Mouse (Mus musculus) CH12.LX (cell line): ENCODE results near the gene Glis3. TPM values are rescaled to one million over a fixed set of nuclear protein-coding genes. Genes with fewer than 3 reads are reported as not detected.

Experiments used
- DNase-seq: peaks from one replicate; pipeline ENCODE4 v3.0.0-alpha.2; 2013; ENCODE audit errors: extremely low read depth
- H3K27ac ChIP-seq: 2 replicates; pipeline ENCODE4 v1.5.1; 2012; ENCODE audit warnings: low read depth, mild to moderate bottlenecking, control low read depth, moderate library complexity; ENCODE audit not compliant: insufficient read depth
- H3K27me3 ChIP-seq: replicated peaks from 2 replicates; pipeline ENCODE3; 2012; ENCODE audit warnings: inconsistent platforms
- H3K36me3 ChIP-seq, 2 experiments: replicated peaks in 1 of 2; 2 replicates each; pipeline versions ENCODE3 to v1.6.1; 2012; ENCODE audit warnings: inconsistent platforms in 1 of 2, low read length in 1 of 2, mild to moderate bottlenecking in 1 of 2, mixed read lengths in 1 of 2, moderate library complexity in 1 of 2; ENCODE audit not compliant: control insufficient read depth in 1 of 2, insufficient read depth in 1 of 2
- H3K4me1 ChIP-seq, 2 experiments: 2 replicates each; pipeline ENCODE4 v1.6.1; 2012; ENCODE audit warnings: inconsistent platforms in 1 of 2, moderate library complexity in 1 of 2; ENCODE audit not compliant: insufficient read depth in 2 of 2, control insufficient read depth in 1 of 2
- H3K4me2 ChIP-seq: 2 replicates; pipeline ENCODE4 v1.6.1; 2012; ENCODE audit warnings: low read depth, mild to moderate bottlenecking, control low read depth; ENCODE audit not compliant: poor library complexity, insufficient read depth, severe bottlenecking
- H3K4me3 ChIP-seq, 3 experiments: fragments of 150-350 bp in 1 of 3; sonication (generic) in 1 of 3; replicated peaks in 1 of 3; 2 replicates each; pipeline versions ENCODE3 to v1.5.1; 2011 to 2012; ENCODE audit warnings: low read depth in 2 of 3, low read length in 2 of 3, mild to moderate bottlenecking in 2 of 3, moderate library complexity in 2 of 3, control low read depth in 1 of 3, improper control_type of control experiment in 1 of 3, inconsistent platforms in 1 of 3, mixed read lengths in 1 of 3; ENCODE audit not compliant: poor library complexity in 1 of 3
- H3K79me2 ChIP-seq: replicated peaks from 2 replicates; pipeline ENCODE4 v1.6.1; 2012; ENCODE audit warnings: mild to moderate bottlenecking, moderate library complexity; ENCODE audit not compliant: control insufficient read depth, poor library complexity, insufficient read depth, severe bottlenecking; ENCODE audit errors: extremely low read depth
- H3K9ac ChIP-seq: 2 replicates; pipeline ENCODE4 v1.6.1; 2012; ENCODE audit warnings: low read depth, mild to moderate bottlenecking, control low read depth, moderate library complexity; ENCODE audit not compliant: insufficient read depth
- H3K9me3 ChIP-seq: replicated peaks from 2 replicates; pipeline ENCODE3; 2012; ENCODE audit warnings: low read length, inconsistent platforms, mixed read lengths
- CHD1 ChIP-seq: IDR thresholded peaks from 2 replicates; pipeline ENCODE4 v1.6.1; 2012; ENCODE audit warnings: low read depth, low read length, improper control_type of control experiment, inconsistent platforms
- CTCF ChIP-seq, 2 experiments: IDR thresholded peaks in 1 of 2; conservative IDR thresholded peaks in 1 of 2; 2 replicates each; pipeline ENCODE4 v1.5.1; 2011 to 2012; ENCODE audit warnings: low read depth in 2 of 2, low read length in 2 of 2, improper control_type of control experiment in 1 of 2, inconsistent platforms in 1 of 2, mild to moderate bottlenecking in 1 of 2, moderate library complexity in 1 of 2
- E2F4 ChIP-seq: IDR thresholded peaks from 2 replicates; pipeline ENCODE4 v1.6.1; 2011; ENCODE audit warnings: low read depth, low read length, improper control_type of control experiment; ENCODE audit not compliant: insufficient replicate concordance
- ETS1 ChIP-seq: conservative IDR thresholded peaks from 2 replicates; pipeline ENCODE4 v1.6.1; 2012; ENCODE audit warnings: low read depth, mild to moderate bottlenecking, inconsistent platforms, low read length, improper control_type of control experiment, moderate library complexity
- GABPA ChIP-seq: IDR thresholded peaks from 2 replicates; pipeline ENCODE4 v1.6.1; 2012; ENCODE audit warnings: low read depth, low read length, improper control_type of control experiment, inconsistent platforms; ENCODE audit not compliant: insufficient replicate concordance
- HCFC1 ChIP-seq: IDR thresholded peaks from 2 replicates; pipeline ENCODE4 v1.6.1; 2012; ENCODE audit warnings: low read depth, mild to moderate bottlenecking, inconsistent platforms, low read length, improper control_type of control experiment
- JUN ChIP-seq: IDR thresholded peaks from 2 replicates; pipeline ENCODE4 v1.6.1; 2011; ENCODE audit warnings: low read depth, mild to moderate bottlenecking, low read length, improper control_type of control experiment, moderate library complexity; ENCODE audit not compliant: insufficient read depth
- JUND ChIP-seq: conservative IDR thresholded peaks from 2 replicates; pipeline ENCODE4 v1.6.1; 2011; ENCODE audit warnings: low read depth, low read length, improper control_type of control experiment
- KAT2A ChIP-seq: IDR thresholded peaks from 2 replicates; pipeline ENCODE4 v1.6.1; 2012; ENCODE audit warnings: low read length, improper control_type of control experiment, inconsistent platforms; ENCODE audit not compliant: insufficient replicate concordance
- MAFK ChIP-seq: IDR thresholded peaks from 2 replicates; pipeline ENCODE4 v1.6.1; 2011; ENCODE audit warnings: low read length, improper control_type of control experiment; ENCODE audit not compliant: insufficient replicate concordance
- MAZ ChIP-seq: IDR thresholded peaks from 2 replicates; pipeline ENCODE4 v1.6.1; 2012; ENCODE audit warnings: low read depth, mild to moderate bottlenecking, inconsistent platforms, low read length, improper control_type of control experiment, moderate library complexity
- MEF2A ChIP-seq: IDR thresholded peaks from 2 replicates; pipeline ENCODE4 v1.6.1; 2014; ENCODE audit warnings: low read depth, mild to moderate bottlenecking, inconsistent platforms, low read length, improper control_type of control experiment, borderline replicate concordance
- POLR2A ChIP-seq: IDR thresholded peaks from 2 replicates; pipeline ENCODE4 v1.6.1; 2011; ENCODE audit warnings: low read depth, mild to moderate bottlenecking, improper control_type of control experiment, low read length
- POLR2AphosphoS2 ChIP-seq: IDR thresholded peaks from 2 replicates; pipeline ENCODE4 v1.6.1; 2011; ENCODE audit warnings: low read depth, low read length, improper control_type of control experiment
- RAD21 ChIP-seq: IDR thresholded peaks from 2 replicates; pipeline ENCODE4 v1.6.1; 2011; ENCODE audit warnings: low read depth, mild to moderate bottlenecking, low read length, improper control_type of control experiment, moderate library complexity
- SMC3 ChIP-seq: IDR thresholded peaks from 2 replicates; pipeline ENCODE4 v1.6.1; 2011; ENCODE audit warnings: low read depth, low read length, improper control_type of control experiment
- TBP ChIP-seq: conservative IDR thresholded peaks from 2 replicates; pipeline ENCODE4 v1.6.1; 2011; ENCODE audit warnings: low read depth, low read length, improper control_type of control experiment
- TCF12 ChIP-seq: IDR thresholded peaks from 2 replicates; pipeline ENCODE4 v1.6.1; 2014; ENCODE audit warnings: low read depth, mild to moderate bottlenecking, inconsistent platforms, low read length, improper control_type of control experiment
- UBTF ChIP-seq: IDR thresholded peaks from 2 replicates; pipeline ENCODE4 v1.6.1; 2012; ENCODE audit warnings: low read depth, mild to moderate bottlenecking, inconsistent platforms, low read length, improper control_type of control experiment, moderate library complexity
- USF2 ChIP-seq: conservative IDR thresholded peaks from 2 replicates; pipeline ENCODE4 v1.6.1; 2011; ENCODE audit warnings: low read depth, low read length, improper control_type of control experiment
- ZNF384 ChIP-seq: IDR thresholded peaks from 2 replicates; pipeline ENCODE4 v1.6.1; 2012; ENCODE audit warnings: low read depth, low read length, improper control_type of control experiment, inconsistent platforms
- dilution Hi-C: fragments of 300-500 bp; cut with MboI; formaldehyde crosslinking; loops from 2 replicates; pipeline ENCODE4 v1.14.3; 2020; ENCODE audit warnings: low sequenced_read_pairs; ENCODE audit not compliant: extremely low pct_unique_long_range_greater_than_20kb, extremely low pct_ligation_motif_present
- in situ Hi-C: fragments of 300-500 bp; cut with MboI; formaldehyde crosslinking; loops from 3 replicates; pipeline ENCODE4 v1.14.3; 2019; ENCODE audit warnings: low sequenced_read_pairs, low pct_ligation_motif_present, low pct_unique_long_range_greater_than_20kb, mixed read lengths
- polyA plus RNA-seq: library from polyadenylated mRNA; unstranded; fragments of >175 nt; gene quantifications from 2 replicates; pipeline ENCODE4 v1.2.1, GENCODE M21; 2012; ENCODE audit warnings: low read depth; ENCODE audit not compliant: insufficient read length
- total RNA-seq, 2 experiments: library from RNA; depleted of rRNA; stranded (reverse); fragments of 300-350 nt in 1 of 2; fragments of >200 nt in 1 of 2; gene quantifications; 2 replicates each; pipeline ENCODE4 v1.2.3; 2012 to 2014

Gene Glis3
- total and polyA plus RNA-seq, 3 experiments: not detected

- no peak overlapping the region for H3K4me2 ChIP-seq
- no peaks in the 10 kb centered on the region for H3K36me3 ChIP-seq
- in situ Hi-C loops: no loop called here
- H3K27ac ChIP-seq: no peak overlapping the region
- no peaks in the 10 kb centered on the region for H3K9me3 ChIP-seq
- peaks cover 4 to 5% of the 10 kb centered on the region in 2 experiments; a peak in 3 of 4 replicates for H3K4me1 ChIP-seq
- H3K4me3 ChIP-seq: no peak overlapping the region
- dilution Hi-C loops: no loop called here
- no peaks in the 10 kb centered on the region for H3K27me3 ChIP-seq
- H3K79me2 ChIP-seq: no peaks in the 10 kb centered on the region
- TF ChIP-seq USF2 (no peak), SMC3 (peak; percentile 84), TBP (no peak), CTCF (conservative IDR thresholded peaks at IDR 0.05 in 1 of 2, IDR thresholded peaks at IDR 0.05 in 1 of 2; ENCODE audit: low read depth in 2 of 2, low read length in 2 of 2) (peak; percentile 74 to 78), MEF2A (no peak), GABPA (no peak), RAD21 (peak; percentile 37), JUND (no peak)
- peak; percentile 48 for DNase-seq
- no peak overlapping the region for H3K9ac ChIP-seq
Observed at GRCm38 (mm10) chr19:28365897-28366296, 314.0 kb downstream of the Glis3 start.

- Histone ChIP-seq H3K27me3 (no peaks in the 10 kb centered on the region), H3K27ac (no peak overlapping the region), H3K4me3 (no peak overlapping the region), H3K9ac (no peak overlapping the region), H3K4me1 (peaks cover 4 to 7% of the 10 kb centered on the region in 2 experiments; a peak in 3 of 4 replicates), H3K79me2 (no peaks in the 10 kb centered on the region), H3K9me3 (no peaks in the 10 kb centered on the region), H3K36me3 (no peaks in the 10 kb centered on the region), H3K4me2 (no peak overlapping the region)
- in situ Hi-C loops (no loop called here), dilution Hi-C loops (no loop called here)
- peak; percentile 7 for DNase-seq
- TF ChIP-seq ETS1: no peak
- TF ChIP-seq ZNF384: no peak
- TF ChIP-seq MAZ: no peak
- TF ChIP-seq POLR2A: no peak
- TF ChIP-seq USF2: no peak
- no peak for TF ChIP-seq CHD1
- no peak for TF ChIP-seq KAT2A
- TF ChIP-seq TCF12: no peak
- no peak for TF ChIP-seq POLR2AphosphoS2
- TF ChIP-seq MAFK: no peak
- no peak for TF ChIP-seq E2F4
- TF ChIP-seq JUND: no peak
- TF ChIP-seq UBTF: no peak
- no peak for TF ChIP-seq JUN
- TF ChIP-seq RAD21: no peak
- TF ChIP-seq HCFC1: no peak
Observed at GRCm38 (mm10) chr19:28360884-28361283, 319.0 kb downstream of the Glis3 start.
